Mouse (Mus musculus): ENCODE results near the gene Gm20834. TPM values are rescaled to one million over a fixed set of nuclear protein-coding genes. Genes with fewer than 3 reads are reported as not detected.
"Not testable (repeated sequence)": the region's sequence is repeated elsewhere in the genome, so short reads cannot be mapped to it uniquely, and the experiment has no call there.

Gene Gm20834
- not detected for total RNA-seq (2021)
- long read RNA-seq, experiment 1 = 0 reads
- long read RNA-seq, experiment 2 = 0 reads

DNA sequence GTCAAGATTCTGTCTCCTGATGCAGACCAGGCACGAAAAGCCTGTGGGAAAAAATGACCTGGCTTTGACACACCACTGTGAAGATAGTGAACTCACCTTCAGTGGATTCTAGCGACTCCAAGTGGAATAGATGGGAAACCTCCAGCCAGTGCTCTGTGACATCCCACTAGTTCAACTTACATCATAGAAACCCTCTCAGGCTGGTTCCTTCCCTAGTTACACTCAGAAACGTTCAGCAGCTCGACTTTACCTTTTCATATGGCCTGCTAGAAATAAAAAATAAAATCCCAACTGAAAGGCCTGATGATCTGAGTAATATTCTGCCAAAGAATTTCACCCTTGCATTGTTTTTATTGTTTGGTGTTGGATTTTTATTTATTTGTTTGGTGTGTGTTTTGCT lies at the start of gene Gm20834:
TSS of gene Gm20834 (minus strand) at position 101 of the 400 bp plus-strand sequence.
- not testable (repeated sequence) for DNase-seq

Other genes starting within 250 kb of the Gm20834 start
- gene Gm21310, start 177.4 kb downstream of the Gm20834 start, total RNA-seq (2021) = not detected
- gene Gm28510, start 88.1 kb upstream of the Gm20834 start, total RNA-seq (2021) = not detected
- not detected for gene Gm20737, start 211.5 kb upstream of the Gm20834 start, total RNA-seq (2021)
- not detected for gene Gm21775, start 228.9 kb upstream of the Gm20834 start, total RNA-seq (2021)